Mouse (Mus musculus) adrenal gland, adult 2 months (tissue): ENCODE results near the gene Chd9. TPM values are rescaled to one million over a fixed set of nuclear protein-coding genes. Genes with fewer than 3 reads are reported as not detected.

Experiments
- DNase-seq: peaks from one replicate; pipeline ENCODE4 v3.0.0; 2021
- polyA plus RNA-seq: library from polyadenylated mRNA; depleted of rRNA; stranded (reverse); fragments of >200 nt; gene quantifications from 2 replicates; pipeline ENCODE4 v1.2.3, GENCODE M21; 2012
- total RNA-seq, 2 experiments: library from RNA; stranded (reverse); gene quantifications; 2 replicates each; pipeline ENCODE4 v1.2.3; 2021

Chd9 gene
- total and polyA plus RNA-seq, 3 experiments, result 76.4 to 102 (median 95.5) TPM

- no peak for DNase-seq
These were observed 9.3 kb downstream of the Chd9 start for GRCm38 (mm10) chr8:90837440-90837839.

- DNase-seq, result peak; percentile 71
These were observed 11.9 kb downstream of the Chd9 start for GRCm38 (mm10) chr8:90839725-90840714.

GRCm38 (mm10) chr8:90841321-90841720, 13.2 kb downstream of the Chd9 start:
- DNase-seq, result no peak

GRCm38 (mm10) chr8:90843127-90843526, 15.0 kb downstream of the Chd9 start:
- DNase-seq, result no peak

GRCm38 (mm10) chr8:90844179-90844967, 16.2 kb downstream of the Chd9 start:
- no peak for DNase-seq

GRCm38 (mm10) chr8:90847980-90848379, 19.8 kb downstream of the Chd9 start:
- DNase-seq, result no peak

- no peak for DNase-seq
These were observed 21.4 kb downstream of the Chd9 start for GRCm38 (mm10) chr8:90849462-90850050.

GRCm38 (mm10) chr8:90851544-90851943, 23.4 kb downstream of the Chd9 start:
- DNase-seq, result no peak

- DNase-seq, result no peak
These were observed 26.0 kb downstream of the Chd9 start for GRCm38 (mm10) chr8:90853971-90854670.

GRCm38 (mm10) chr8:90854671-90855161, 26.6 kb downstream of the Chd9 start:
- peak; percentile 62 for DNase-seq

GRCm38 (mm10) chr8:90856171-90856570, 28.0 kb downstream of the Chd9 start:
- no peak for DNase-seq

GRCm38 (mm10) chr8:90856952-90857351, 28.8 kb downstream of the Chd9 start:
- DNase-seq, result no peak

- no peak for DNase-seq
These were observed 29.9 kb downstream of the Chd9 start for GRCm38 (mm10) chr8:90858071-90858470.

- peak; percentile 49 for DNase-seq
These were observed 33.3 kb downstream of the Chd9 start for GRCm38 (mm10) chr8:90861266-90861944.

GRCm38 (mm10) chr8:90862038-90862437, 33.9 kb downstream of the Chd9 start:
- DNase-seq, result no peak

GRCm38 (mm10) chr8:90867061-90867460, 38.9 kb downstream of the Chd9 start:
- peak; percentile 75 for DNase-seq

- DNase-seq, result no peak
These were observed 39.8 kb downstream of the Chd9 start for GRCm38 (mm10) chr8:90867911-90868310.

GRCm38 (mm10) chr8:90868334-90868733, 40.2 kb downstream of the Chd9 start:
- DNase-seq, result peak; percentile 17

- peak; percentile 93 for DNase-seq
These were observed 41.1 kb downstream of the Chd9 start for GRCm38 (mm10) chr8:90869071-90869919.
